Mouse (Mus musculus) liver, embryonic 12.5 days (tissue): ENCODE results near the gene Slc35f1. TPM values are rescaled to one million over a fixed set of nuclear protein-coding genes. Genes with fewer than 3 reads are reported as not detected.

ENCODE experiments used
- ATAC-seq: fragments of 200-750 bp; cut with Nextera tagmentation; 2 replicates; pipeline ENCODE4 v1.8.0; 2017; ENCODE audit warnings: moderate number of reproducible peaks, mild to moderate bottlenecking, moderate library complexity
- H3K27ac ChIP-seq: fragments of 300-500 bp; sonication (generic); 2 replicates; pipeline ENCODE4 v1.5.1; 2016; ENCODE audit warnings: mild to moderate bottlenecking
- H3K27me3 ChIP-seq: fragments of 300-500 bp; sonication (generic); replicated peaks from 2 replicates; pipeline ENCODE4 v1.6.1; 2016; ENCODE audit warnings: mild to moderate bottlenecking, moderate library complexity
- H3K36me3 ChIP-seq: fragments of 300-500 bp; sonication (generic); 2 replicates; pipeline ENCODE4 v1.6.1; 2016; ENCODE audit warnings: mild to moderate bottlenecking, moderate library complexity
- H3K4me1 ChIP-seq: fragments of 300-500 bp; sonication (generic); 2 replicates; pipeline ENCODE4 v1.6.1; 2016
- H3K4me2 ChIP-seq: fragments of 300-500 bp; sonication (generic); 2 replicates; pipeline ENCODE4 v1.6.1; 2016; ENCODE audit warnings: mild to moderate bottlenecking, moderate library complexity
- H3K4me3 ChIP-seq: fragments of 300-500 bp; sonication (generic); 2 replicates; pipeline ENCODE4 v1.5.1; 2016; ENCODE audit warnings: mild to moderate bottlenecking, moderate library complexity
- H3K9ac ChIP-seq: fragments of 300-500 bp; sonication (generic); 2 replicates; pipeline ENCODE4 v1.6.1; 2016; ENCODE audit warnings: mild to moderate bottlenecking, moderate library complexity
- H3K9me3 ChIP-seq: fragments of 300-500 bp; sonication (generic); replicated peaks from 2 replicates; pipeline ENCODE4 v1.6.1; 2016; ENCODE audit warnings: mild to moderate bottlenecking, moderate library complexity
- WGBS: fragments of 180-500 bp; shearing (Covaris S2); methylation state at CpG from one replicate; pipeline ENCODE4 v1.1.7; 2016; ENCODE audit not compliant: insufficient replicate concordance; 5-methylcytosine and 5-hydroxymethylcytosine counted together
- polyA plus RNA-seq: library from polyadenylated mRNA; unstranded; fragments of >200 nt; fragmentation: Nextera tagmentation; extraction: Ambion mirVana; gene quantifications from 2 replicates; pipeline ENCODE4 v1.2.1, GENCODE M21; 2016

Slc35f1 gene
- polyA plus RNA-seq, 1 experiment from 2014 or later: 0.14 TPM

DNA sequence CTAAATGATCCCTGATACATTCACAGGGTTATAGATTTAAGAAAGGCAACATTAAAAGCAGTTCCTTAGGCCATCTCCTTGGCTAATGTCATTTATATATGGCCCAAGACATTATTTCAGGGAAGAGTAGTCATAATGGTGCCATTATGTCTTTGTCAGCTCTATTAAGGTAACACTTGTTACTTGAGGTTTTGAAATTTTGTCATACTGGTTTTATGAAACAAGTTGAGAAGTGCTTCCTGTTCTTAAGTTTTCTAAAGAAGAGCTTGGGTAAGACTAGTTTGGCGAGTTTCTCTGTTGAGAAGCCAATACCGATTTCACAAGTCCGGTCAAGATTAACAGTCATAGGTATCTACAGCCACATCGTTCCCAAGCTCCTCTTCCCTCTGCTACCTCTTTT, 122.5 kb downstream of the Slc35f1 start:
- H3K27me3 ChIP-seq: no peaks in the 10 kb centered on the region
- no peak overlapping the region for H3K4me3 ChIP-seq
- no peak overlapping the region for H3K27ac ChIP-seq
- no peaks in the 10 kb centered on the region for H3K36me3 ChIP-seq
- H3K4me1 ChIP-seq: no peaks in the 10 kb centered on the region
- no peaks in the 10 kb centered on the region for H3K9me3 ChIP-seq
- no peak overlapping the region for H3K9ac ChIP-seq
- no peak for ATAC-seq
- WGBS: 61% methylated on average over 4 of the region's 4 CpGs
- H3K4me2 ChIP-seq: no peak overlapping the region

- Histone ChIP-seq H3K27ac (no peak overlapping the region), H3K4me1 (no peaks in the 10 kb centered on the region), H3K4me2 (no peak overlapping the region), H3K27me3 (no peaks in the 10 kb centered on the region), H3K9ac (no peak overlapping the region), H3K9me3 (no peaks in the 10 kb centered on the region), H3K36me3 (no peaks in the 10 kb centered on the region), H3K4me3 (no peak overlapping the region)
- 80% methylated on average over 5 of the region's 5 CpGs for WGBS
- no peak for ATAC-seq
These were observed 124.0 kb downstream of the Slc35f1 start for GRCm38 (mm10) chr10:52814358-52814757.

GRCm38 (mm10) chr10:52819661-52820060, 129.3 kb downstream of the Slc35f1 start:
- WGBS: 52% methylated on average over 1 of the region's 1 CpGs
- Histone ChIP-seq H3K4me2 (no peak overlapping the region), H3K9ac (no peak overlapping the region), H3K27me3 (no peaks in the 10 kb centered on the region), H3K36me3 (no peaks in the 10 kb centered on the region), H3K9me3 (no peaks in the 10 kb centered on the region), H3K4me1 (no peaks in the 10 kb centered on the region), H3K27ac (no peak overlapping the region), H3K4me3 (no peak overlapping the region)
- no peak for ATAC-seq

DNA sequence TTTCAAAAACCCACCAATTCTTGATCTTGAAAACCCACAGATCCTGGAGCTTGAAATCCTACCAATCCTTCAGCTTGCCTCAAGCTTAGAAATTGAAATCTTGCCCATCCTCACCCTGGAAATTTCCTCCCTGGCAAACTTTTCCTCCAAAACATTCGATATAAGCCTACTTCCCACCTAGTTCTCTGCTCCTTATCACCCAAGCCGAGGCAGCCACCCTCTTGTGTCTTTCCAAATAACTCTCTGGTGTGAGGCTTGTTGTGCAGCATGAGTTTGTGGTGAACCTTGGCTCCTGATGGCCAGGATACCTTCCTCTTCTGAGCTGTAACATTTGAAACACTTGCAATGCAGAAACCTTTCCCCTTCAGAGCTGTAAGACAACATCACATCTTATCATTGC, 132.6 kb downstream of the Slc35f1 start:
- no peak for ATAC-seq
- Histone ChIP-seq H3K4me2 (no peak overlapping the region), H3K27me3 (no peaks in the 10 kb centered on the region), H3K9ac (no peak overlapping the region), H3K4me3 (no peak overlapping the region), H3K27ac (no peak overlapping the region), H3K36me3 (no peaks in the 10 kb centered on the region), H3K9me3 (no peaks in the 10 kb centered on the region), H3K4me1 (no peaks in the 10 kb centered on the region)
- 40% methylated on average over 2 of the region's 2 CpGs for WGBS

GRCm38 (mm10) chr10:52825746-52826145, 135.4 kb downstream of the Slc35f1 start:
- H3K4me2 ChIP-seq: no peak overlapping the region
- ATAC-seq: no peak
- H3K4me3 ChIP-seq: no peak overlapping the region
- 54% methylated on average over 4 of the region's 4 CpGs for WGBS
- H3K4me1 ChIP-seq: no peaks in the 10 kb centered on the region
- H3K36me3 ChIP-seq: no peaks in the 10 kb centered on the region
- H3K27ac ChIP-seq: no peak overlapping the region
- no peaks in the 10 kb centered on the region for H3K27me3 ChIP-seq
- H3K9me3 ChIP-seq: no peaks in the 10 kb centered on the region
- H3K9ac ChIP-seq: no peak overlapping the region

- WGBS: 57% methylated on average over 2 of the region's 2 CpGs
- Histone ChIP-seq H3K9me3 (no peaks in the 10 kb centered on the region), H3K27me3 (no peaks in the 10 kb centered on the region), H3K4me1 (no peaks in the 10 kb centered on the region), H3K9ac (no peak overlapping the region), H3K4me2 (no peak overlapping the region), H3K27ac (no peak overlapping the region), H3K4me3 (no peak overlapping the region), H3K36me3 (no peaks in the 10 kb centered on the region)
- no peak for ATAC-seq
These were observed 150.5 kb downstream of the Slc35f1 start for GRCm38 (mm10) chr10:52840819-52841218.

GRCm38 (mm10) chr10:52851994-52852393, 161.7 kb downstream of the Slc35f1 start:
- Histone ChIP-seq H3K4me2 (no peak overlapping the region), H3K4me3 (no peak overlapping the region), H3K27me3 (no peaks in the 10 kb centered on the region), H3K27ac (no peak overlapping the region), H3K9ac (no peak overlapping the region), H3K9me3 (no peaks in the 10 kb centered on the region), H3K36me3 (no peaks in the 10 kb centered on the region), H3K4me1 (no peaks in the 10 kb centered on the region)
- ATAC-seq: no peak

DNA sequence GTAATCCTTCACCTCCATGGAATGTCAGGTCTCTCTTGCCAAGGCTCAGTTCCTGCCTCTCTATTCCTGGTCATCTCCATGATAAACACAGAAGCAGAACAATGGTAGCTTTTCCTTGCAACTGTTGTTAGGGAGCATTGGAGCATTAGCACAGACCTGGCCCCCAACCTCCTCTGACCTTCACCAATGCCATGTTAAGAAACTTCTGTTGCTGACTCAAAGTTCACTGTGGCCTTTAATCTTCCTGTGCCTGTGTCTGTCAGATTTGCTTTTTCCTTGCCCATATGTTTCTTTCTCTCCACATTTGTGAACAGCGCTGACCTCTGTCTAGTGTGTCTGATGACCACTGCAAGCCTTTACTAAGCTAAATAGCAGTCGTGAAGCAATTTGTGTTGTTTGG, 170.5 kb downstream of the Slc35f1 start:
- H3K27me3 ChIP-seq: no peaks in the 10 kb centered on the region
- ATAC-seq: no peak
- H3K4me3 ChIP-seq: no peak overlapping the region
- no peak overlapping the region for H3K9ac ChIP-seq
- WGBS: 72% methylated on average over 2 of the region's 2 CpGs
- H3K36me3 ChIP-seq: no peaks in the 10 kb centered on the region
- no peaks in the 10 kb centered on the region for H3K9me3 ChIP-seq
- H3K4me1 ChIP-seq: no peaks in the 10 kb centered on the region
- no peak overlapping the region for H3K27ac ChIP-seq
- H3K4me2 ChIP-seq: no peak overlapping the region

DNA sequence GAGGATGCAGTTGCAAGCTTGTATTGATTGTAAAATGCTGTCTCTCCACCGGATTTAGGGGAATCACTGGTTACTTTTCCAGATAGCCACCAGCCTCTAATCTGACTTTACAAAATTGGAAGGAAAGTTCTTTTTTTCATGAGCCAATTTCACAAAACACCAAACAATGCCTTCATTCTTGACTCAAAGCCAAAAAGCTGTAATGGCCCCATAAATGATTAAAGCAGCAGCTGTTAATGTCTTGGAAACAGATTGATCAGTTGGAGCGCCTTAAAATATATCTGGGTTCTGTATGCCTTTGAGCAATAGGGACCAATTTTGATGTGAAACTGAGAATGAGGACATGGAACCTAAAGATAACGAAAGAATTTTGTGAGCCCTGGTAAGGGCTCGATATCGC, 174.6 kb downstream of the Slc35f1 start:
- no peaks in the 10 kb centered on the region for H3K4me1 ChIP-seq
- H3K9ac ChIP-seq: no peak overlapping the region
- no peak overlapping the region for H3K27ac ChIP-seq
- H3K9me3 ChIP-seq: no peaks in the 10 kb centered on the region
- no peak for ATAC-seq
- H3K4me3 ChIP-seq: no peak overlapping the region
- 67% methylated on average over 5 of the region's 5 CpGs for WGBS
- H3K36me3 ChIP-seq: no peaks in the 10 kb centered on the region
- no peak overlapping the region for H3K4me2 ChIP-seq
- no peaks in the 10 kb centered on the region for H3K27me3 ChIP-seq

GRCm38 (mm10) chr10:52871110-52871509, 180.8 kb downstream of the Slc35f1 start:
- no peaks in the 10 kb centered on the region for H3K4me1 ChIP-seq
- no peak for ATAC-seq
- no peaks in the 10 kb centered on the region for H3K36me3 ChIP-seq
- H3K4me3 ChIP-seq: no peak overlapping the region
- no peak overlapping the region for H3K9ac ChIP-seq
- no peak overlapping the region for H3K27ac ChIP-seq
- no peaks in the 10 kb centered on the region for H3K9me3 ChIP-seq
- no peak overlapping the region for H3K4me2 ChIP-seq
- no peaks in the 10 kb centered on the region for H3K27me3 ChIP-seq

DNA sequence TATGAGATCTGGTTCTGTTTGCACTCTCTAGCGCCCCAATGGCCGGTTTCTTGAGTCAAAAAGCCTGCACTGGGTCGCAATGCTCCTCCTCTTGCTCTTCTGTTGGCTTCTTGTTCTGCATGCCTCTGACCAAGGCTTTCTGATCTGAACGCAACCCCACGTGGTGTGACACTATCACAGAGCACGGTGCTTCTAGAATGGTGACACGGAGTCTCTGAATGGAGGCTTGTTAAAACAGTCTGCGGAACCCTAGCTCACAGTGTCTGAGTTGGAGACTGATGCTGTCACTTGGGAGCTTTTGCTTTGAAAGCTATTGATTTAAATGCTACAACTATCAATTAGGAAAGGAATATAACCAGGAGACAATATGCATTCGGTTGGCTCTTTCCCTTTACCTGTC, 183.8 kb downstream of the Slc35f1 start:
- 64% methylated on average over 9 of the region's 9 CpGs for WGBS

DNA sequence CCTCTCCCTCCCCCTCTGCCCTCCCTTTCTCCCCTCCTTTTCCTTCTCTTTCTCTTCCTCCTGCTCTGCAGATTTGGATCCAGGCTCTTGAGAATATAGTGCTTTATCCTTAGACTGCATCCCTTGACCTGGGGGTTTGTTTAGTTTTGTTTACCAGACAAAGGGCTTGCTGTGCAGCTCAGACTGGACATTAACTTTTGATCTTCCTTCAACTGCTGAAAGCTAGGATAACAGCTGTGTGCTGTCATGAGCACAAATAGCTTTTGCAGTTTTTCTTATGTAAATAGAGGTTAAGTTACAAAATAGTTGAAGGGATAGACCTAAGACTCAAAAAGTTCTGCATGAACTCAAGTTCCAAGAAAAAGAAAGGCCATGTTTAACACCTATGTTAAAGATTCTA, 184.4 kb downstream of the Slc35f1 start:
- no peak for ATAC-seq
- H3K4me2 ChIP-seq: no peak overlapping the region
- no peaks in the 10 kb centered on the region for H3K4me1 ChIP-seq
- H3K36me3 ChIP-seq: no peaks in the 10 kb centered on the region
- H3K27me3 ChIP-seq: no peaks in the 10 kb centered on the region
- H3K4me3 ChIP-seq: no peak overlapping the region
- H3K27ac ChIP-seq: no peak overlapping the region
- H3K9me3 ChIP-seq: no peaks in the 10 kb centered on the region
- H3K9ac ChIP-seq: no peak overlapping the region

More for the DNA sequence above, 183.8 kb downstream of the Slc35f1 start:
- H3K4me3 ChIP-seq: no peak overlapping the region
- no peak overlapping the region for H3K9ac ChIP-seq
- no peak overlapping the region for H3K4me2 ChIP-seq
- H3K9me3 ChIP-seq: no peaks in the 10 kb centered on the region
- no peak for ATAC-seq
- H3K36me3 ChIP-seq: no peaks in the 10 kb centered on the region
- no peak overlapping the region for H3K27ac ChIP-seq
- no peaks in the 10 kb centered on the region for H3K4me1 ChIP-seq
- H3K27me3 ChIP-seq: no peaks in the 10 kb centered on the region

GRCm38 (mm10) chr10:52877263-52878021, 187.1 kb downstream of the Slc35f1 start:
- Histone ChIP-seq H3K9me3 (no peaks in the 10 kb centered on the region), H3K4me2 (no peak overlapping the region), H3K36me3 (no peaks in the 10 kb centered on the region), H3K9ac (no peak overlapping the region), H3K27ac (no peak overlapping the region), H3K27me3 (no peaks in the 10 kb centered on the region), H3K4me3 (no peak overlapping the region), H3K4me1 (no peaks in the 10 kb centered on the region)
- ATAC-seq: no peak
- 50% methylated on average over 6 of the region's 6 CpGs for WGBS
